In the genomic region with DNA sequence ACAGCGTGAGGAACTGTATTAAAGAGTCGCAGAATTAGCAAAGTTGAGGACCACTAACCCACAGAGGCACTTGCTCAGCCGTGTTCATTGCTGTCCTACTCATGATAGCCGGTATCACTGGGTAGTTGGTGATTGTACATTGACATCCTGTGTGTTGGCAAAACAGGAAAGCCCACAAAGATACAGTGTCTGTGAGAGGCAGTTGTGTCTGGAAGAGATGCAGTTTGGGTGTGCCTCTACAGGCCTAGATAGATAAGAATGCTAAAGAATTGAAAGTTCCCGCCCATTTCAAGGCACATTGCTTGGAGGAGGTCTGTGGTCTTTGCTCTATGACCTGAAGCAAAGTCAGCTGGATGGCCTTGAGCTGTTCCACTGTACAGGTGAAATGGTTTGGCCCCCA, we compare ENCODE assay signal across 8 mouse cellular contexts. TPM values are rescaled to one million over a fixed set of nuclear protein-coding genes. Genes with fewer than 3 reads are reported as not detected.
DNase-seq lines count a peak whose midpoint lies in the region; ATAC-seq lines count a peak whose summit lies in the region.

Gene Clta, plus strand, starts transcription at position 327 of the 400 bp plus-strand sequence.

- no peak within 1 kb of the TSS for H3K27ac ChIP-seq in lung, embryonic 15.5 days
- H3K27ac ChIP-seq in midbrain, embryonic 10.5 days (replicated peaks), result no peak within 1 kb of the TSS

- no peaks in the 10 kb centered on the region for H3K4me1 ChIP-seq in lung, embryonic 15.5 days
- H3K4me1 ChIP-seq in midbrain, embryonic 10.5 days, result no peaks in the 10 kb centered on the region

- ATAC-seq in lung, embryonic 15.5 days (ENCODE audit: borderline replicate concordance, extremely low read depth, low FRiP score, low TSS enrichment), result no peak; the same call in 1 of the 2 replicates
- no peak for ATAC-seq in granulocyte monocyte progenitor cell, adult 5-6 weeks (replicated peaks; ENCODE audit: poor library complexity, severe bottlenecking)

- H3K36me3 ChIP-seq in lung, embryonic 15.5 days, result no peaks in the 10 kb centered on the region
- H3K36me3 ChIP-seq in midbrain, embryonic 10.5 days, result no peaks in the 10 kb centered on the region

- H3K27me3 ChIP-seq in lung, embryonic 15.5 days, result no peaks in the 10 kb centered on the region
- H3K27me3 ChIP-seq in midbrain, embryonic 10.5 days (ENCODE audit: low read depth, poor library complexity, severe bottlenecking), result no peaks in the 10 kb centered on the region

- DNase-seq in lung, postnatal 25 days (ENCODE audit: low spot score), result no peak
- DNase-seq in c-Kit-positive CD71-positive TER-119-negative erythroid progenitor cells, embryonic 14.5 days (ENCODE audit: low read depth), result peak; percentile 87
- no peak for DNase-seq in large intestine, adult 2 months (ENCODE audit: low read depth, low spot score)
- no peak for DNase-seq in midbrain, embryonic 10.5 days (ENCODE audit: low spot score)
- DNase-seq in embryo, embryonic 11 days, result no peak
- no peak for DNase-seq in ovary, postnatal 36 days (ENCODE audit: low spot score)

- H3K9ac ChIP-seq in lung, embryonic 15.5 days, result no peak within 1 kb of the TSS

- WGBS in lung, embryonic 15.5 days, result 81% methylated on average over 5 of the region's 5 CpGs
- 76% methylated on average over 5 of the region's 5 CpGs for WGBS in large intestine, adult 2 months
- WGBS in midbrain, embryonic 10.5 days, result 91% methylated on average over 5 of the region's 5 CpGs

- H3K4me3 ChIP-seq in lung, embryonic 15.5 days, result no peak within 1 kb of the TSS
- H3K4me3 ChIP-seq in midbrain, embryonic 10.5 days, result no peak within 1 kb of the TSS

- no peaks in the 10 kb centered on the region for H3K9me3 ChIP-seq in lung, embryonic 15.5 days
- H3K9me3 ChIP-seq in midbrain, embryonic 10.5 days (replicated peaks), result peaks cover 5% of the 10 kb centered on the region; the same call in 1 of the 2 replicates

- no peak within 1 kb of the TSS for H3K4me2 ChIP-seq in lung, embryonic 15.5 days

RNA-seq across cellular contexts. Expression of gene Clta, which starts in this region (rescaled TPM):
- polyA plus RNA-seq in lung, embryonic 15.5 days (2015; fragmentation: Nextera tagmentation; extraction: Ambion mirVana), result 223 TPM in 2 replicates
- 280 and 311 TPM in 2 replicates for total RNA-seq in granulocyte monocyte progenitor cell, adult 5-6 weeks (2014; fragmentation: Nextera tagmentation)
- 422 and 509 TPM in 2 replicates for total RNA-seq in granulocyte monocyte progenitor cell, adult 5-6 weeks (2017)
- polyA plus RNA-seq in large intestine, adult 2 months (2012; rRNA removed), result 166 and 172 TPM in 2 replicates
- 187 and 190 TPM in 2 replicates for polyA plus RNA-seq in midbrain, embryonic 10.5 days (2016; fragmentation: Nextera tagmentation; extraction: Ambion mirVana)
